Comparison of ENCODE assay signal across 16 mouse cellular contexts in genomic region chr9:42195651-42196050, GRCm38 (mm10).
DNase-seq lines count a peak whose midpoint lies in the region; TF ChIP-seq lines count a peak whose summit lies in the region.
"Had no signal": no experiment of that assay in that cellular context is flagged by ENCODE, and none has a peak within 500 bp of the region (broad histone marks: within the 10 kb centered on the region; RNA-seq: fewer than 3 reads in every experiment).

No protein-coding gene starts in this region.

- H3K27ac ChIP-seq in small intestine, adult 2 months (ENCODE audit: insufficient read depth, low read depth, low read length), result peak overlapping the region; percentile 85
- H3K27ac ChIP-seq: embryonic facial prominence, embryonic 10.5 days; forebrain, embryonic 15.5 days; heart, embryonic 10.5 days; hindbrain, postnatal 0 days; limb, embryonic 12.5 days had no signal

- no peak for TF ChIP-seq POLR2A in small intestine, adult 2 months (IDR thresholded peaks at IDR 0.05; ENCODE audit: low read depth, low read length)

- 28% methylated on average over 8 of the region's 8 CpGs for WGBS in small intestine, adult 2 months

- H3K27me3 ChIP-seq in small intestine, adult 2 months (ENCODE audit: control insufficient read depth, insufficient read depth, low read length), result no peaks in the 10 kb centered on the region
- H3K27me3 ChIP-seq: forebrain, embryonic 15.5 days had no signal

- peak; percentile 91 for DNase-seq in heart, adult 11 months
- no peak for DNase-seq in heart, postnatal 14 days
- peak; percentile 74 for DNase-seq in ES-CJ7 (ENCODE audit: low read depth, low spot score)
- peak; percentile 80 for DNase-seq in kidney, adult 9 months
- no peak for DNase-seq in layer of hippocampus, postnatal 36 days
- no peak for DNase-seq in cerebellum, adult 8-10 months
- DNase-seq in adrenal gland, adult 18-20 months (ENCODE audit: low spot score in 2 of 2), result no peak
- DNase-seq: B cell, adult 2 months; thymus, postnatal 36 days had no signal

- no peak for TF ChIP-seq CTCF in small intestine, adult 2 months (IDR thresholded peaks at IDR 0.05; ENCODE audit: extremely low read depth, insufficient read length, insufficient replicate concordance, low read depth, low read length)

- no peaks in the 10 kb centered on the region for H3K36me3 ChIP-seq in small intestine, adult 2 months (ENCODE audit: control insufficient read depth, insufficient read depth, low read length)
- H3K36me3 ChIP-seq: embryonic facial prominence, embryonic 10.5 days; forebrain, embryonic 15.5 days; heart, embryonic 10.5 days; limb, embryonic 12.5 days had no signal

- H3K4me3 ChIP-seq in small intestine, adult 2 months (ENCODE audit: low read depth, low read length), result peak overlapping the region; percentile 38; the same call in 1 of the 2 replicates
- H3K4me3 ChIP-seq: embryonic facial prominence, embryonic 10.5 days; forebrain, embryonic 15.5 days; heart, embryonic 10.5 days; limb, embryonic 12.5 days; megakaryocyte, embryonic 14.5 days had no signal

- intact Hi-C loops in heart, postnatal 14 days (cut with DNase I), result no loop called here

- H3K4me1 ChIP-seq in small intestine, adult 2 months (ENCODE audit: control insufficient read depth, insufficient read depth, insufficient read length, low read length), result peaks cover 6% of the 10 kb centered on the region; the same call in 1 of the 2 replicates
- H3K4me1 ChIP-seq: forebrain, embryonic 15.5 days; heart, embryonic 10.5 days; limb, embryonic 12.5 days; megakaryocyte, embryonic 14.5 days had no signal

Comparison
In these comparisons a context has a peak if more than half of its experiments do, and no peak if none do; other contexts are left out.
1. DNase-seq: peak in heart, adult 11 months (single experiment), ES-CJ7 (single experiment) and kidney, adult 9 months (single experiment); none in heart, postnatal 14 days (0 of 2), layer of hippocampus, postnatal 36 days (0 of 2), cerebellum, adult 8-10 months (single experiment) and adrenal gland, adult 18-20 months (0 of 2).